Mouse (Mus musculus) ES-Bruce4 (cell line): ENCODE results near the gene Med21. TPM values are rescaled to one million over a fixed set of nuclear protein-coding genes. Genes with fewer than 3 reads are reported as not detected.

Experiments
- H3K27ac ChIP-seq: 2 replicates; pipeline ENCODE4 v1.5.1; 2012; ENCODE audit warnings: low read length, inconsistent platforms; ENCODE audit not compliant: insufficient read depth
- H3K27me3 ChIP-seq: 2 replicates; pipeline ENCODE4 v1.6.1; 2012; ENCODE audit warnings: mild to moderate bottlenecking, low read length, inconsistent platforms; ENCODE audit not compliant: control insufficient read depth, poor library complexity, insufficient read depth, severe bottlenecking
- H3K36me3 ChIP-seq: 2 replicates; pipeline ENCODE4 v1.6.1; 2012; ENCODE audit warnings: inconsistent platforms, mild to moderate bottlenecking, low read length, moderate library complexity; ENCODE audit not compliant: control insufficient read depth, poor library complexity, insufficient read depth, severe bottlenecking
- H3K4me1 ChIP-seq: one replicate; pipeline ENCODE4 v1.8.1; 2011; ENCODE audit warnings: low read length; ENCODE audit not compliant: control insufficient read depth, insufficient read depth
- H3K4me3 ChIP-seq: 2 replicates; pipeline ENCODE4 v1.5.1; 2011; ENCODE audit warnings: low read depth, mild to moderate bottlenecking, low read length
- H3K9ac ChIP-seq: 2 replicates; pipeline ENCODE4 v1.6.1; 2012; ENCODE audit warnings: low read depth, mild to moderate bottlenecking, inconsistent platforms; ENCODE audit not compliant: poor library complexity, severe bottlenecking
- H3K9me3 ChIP-seq: replicated peaks from 2 replicates; pipeline ENCODE4 v1.6.1; 2012; ENCODE audit warnings: mild to moderate bottlenecking, low read length, inconsistent platforms; ENCODE audit not compliant: control insufficient read depth, poor library complexity, insufficient read depth, severe bottlenecking
- CTCF ChIP-seq: IDR thresholded peaks from one replicate; pipeline ENCODE4 v1.8.1; 2011; ENCODE audit warnings: low read depth, low read length
- EP300 ChIP-seq: IDR thresholded peaks from 2 replicates; pipeline ENCODE4 v1.6.1; 2011; ENCODE audit warnings: low read depth, low read length; ENCODE audit not compliant: insufficient read depth
- POLR2A ChIP-seq: IDR thresholded peaks from one replicate; pipeline ENCODE4 v1.8.1; 2011; ENCODE audit warnings: low read length; ENCODE audit not compliant: insufficient read depth
- polyA plus RNA-seq: library from polyadenylated mRNA; stranded (reverse); fragments of >200 nt; gene quantifications from 2 replicates; pipeline ENCODE4 v1.2.4, GENCODE M21; 2011; ENCODE audit warnings: low read depth; ENCODE audit not compliant: missing spikeins, insufficient read depth, insufficient read length

Gene Med21
- polyA plus RNA-seq, 1 experiment, result 92.1 TPM

- H3K4me1 ChIP-seq, result no peaks in the 10 kb centered on the region
- no peaks in the 10 kb centered on the region for H3K9me3 ChIP-seq
- no peaks in the 10 kb centered on the region for H3K27me3 ChIP-seq
- no peak overlapping the region for H3K27ac ChIP-seq
- H3K36me3 ChIP-seq, result no peaks in the 10 kb centered on the region
- peak overlapping the region; percentile 79 for H3K4me3 ChIP-seq
- no peak for TF ChIP-seq POLR2A
- TF ChIP-seq CTCF, result no peak
- TF ChIP-seq EP300, result no peak
- peak overlapping the region; percentile 62 for H3K9ac ChIP-seq
These were observed 830 bp downstream of the Med21 start for GRCm38 (mm10) chr6:146643184-146643570.

GRCm38 (mm10) chr6:146650013-146650412 is 7.7 kb downstream of the Med21 start:
- no peak overlapping the region for H3K4me3 ChIP-seq
- no peak overlapping the region for H3K27ac ChIP-seq
- H3K27me3 ChIP-seq, result no peaks in the 10 kb centered on the region
- no peaks in the 10 kb centered on the region for H3K4me1 ChIP-seq
- TF ChIP-seq EP300 (no peak), CTCF (no peak), POLR2A (no peak)
- no peaks in the 10 kb centered on the region for H3K9me3 ChIP-seq
- no peak overlapping the region for H3K9ac ChIP-seq
- H3K36me3 ChIP-seq, result peaks cover 8% of the 10 kb centered on the region; the same call in 1 of the 2 replicates

- no peaks in the 10 kb centered on the region for H3K4me1 ChIP-seq
- TF ChIP-seq POLR2A (no peak), CTCF (no peak), EP300 (no peak)
- no peaks in the 10 kb centered on the region for H3K27me3 ChIP-seq
- H3K9me3 ChIP-seq, result no peaks in the 10 kb centered on the region
- H3K36me3 ChIP-seq, result peaks cover 8% of the 10 kb centered on the region; the same call in 1 of the 2 replicates
- no peak overlapping the region for H3K27ac ChIP-seq
- no peak overlapping the region for H3K9ac ChIP-seq
- H3K4me3 ChIP-seq, result no peak overlapping the region
These were observed 9.1 kb downstream of the Med21 start for GRCm38 (mm10) chr6:146651431-146651830.

- TF ChIP-seq EP300 (no peak), POLR2A (no peak), CTCF (no peak)
- no peaks in the 10 kb centered on the region for H3K4me1 ChIP-seq
- no peak overlapping the region for H3K27ac ChIP-seq
- peaks cover 8% of the 10 kb centered on the region; the same call in 1 of the 2 replicates for H3K36me3 ChIP-seq
- no peaks in the 10 kb centered on the region for H3K9me3 ChIP-seq
- H3K9ac ChIP-seq, result no peak overlapping the region
- no peak overlapping the region for H3K4me3 ChIP-seq
- H3K27me3 ChIP-seq, result no peaks in the 10 kb centered on the region
These were observed 10.8 kb downstream of the Med21 start for GRCm38 (mm10) chr6:146653197-146653596.

- TF ChIP-seq POLR2A (no peak), CTCF (peak; percentile 14), EP300 (no peak)
- Histone ChIP-seq H3K4me1 (no peaks in the 10 kb centered on the region), H3K27ac (no peak overlapping the region), H3K36me3 (no peaks in the 10 kb centered on the region), H3K9ac (no peak overlapping the region), H3K4me3 (no peak overlapping the region), H3K9me3 (no peaks in the 10 kb centered on the region), H3K27me3 (no peaks in the 10 kb centered on the region)
These were observed 18.2 kb downstream of the Med21 start for GRCm38 (mm10) chr6:146660591-146660990.

GRCm38 (mm10) chr6:146661655-146662054 is 19.3 kb downstream of the Med21 start:
- Histone ChIP-seq H3K27ac (no peak overlapping the region), H3K36me3 (no peaks in the 10 kb centered on the region), H3K27me3 (no peaks in the 10 kb centered on the region), H3K4me3 (no peak overlapping the region), H3K9me3 (no peaks in the 10 kb centered on the region), H3K4me1 (no peaks in the 10 kb centered on the region), H3K9ac (no peak overlapping the region)
- no peak for TF ChIP-seq EP300
- TF ChIP-seq CTCF, result no peak
- TF ChIP-seq POLR2A, result no peak
